Mouse (Mus musculus): ENCODE measurements at regions not wholly inside any gene's neighbourhood (a gene's known extent, or its start where the extent isn't known, plus 50 kb on each side); places are given as distances from the start of the nearest gene placed in this dataset.
"Not testable (repeated sequence)": the region's sequence is repeated elsewhere in the genome, so short reads cannot be mapped to it uniquely, and the experiment has no call there.

DNA sequence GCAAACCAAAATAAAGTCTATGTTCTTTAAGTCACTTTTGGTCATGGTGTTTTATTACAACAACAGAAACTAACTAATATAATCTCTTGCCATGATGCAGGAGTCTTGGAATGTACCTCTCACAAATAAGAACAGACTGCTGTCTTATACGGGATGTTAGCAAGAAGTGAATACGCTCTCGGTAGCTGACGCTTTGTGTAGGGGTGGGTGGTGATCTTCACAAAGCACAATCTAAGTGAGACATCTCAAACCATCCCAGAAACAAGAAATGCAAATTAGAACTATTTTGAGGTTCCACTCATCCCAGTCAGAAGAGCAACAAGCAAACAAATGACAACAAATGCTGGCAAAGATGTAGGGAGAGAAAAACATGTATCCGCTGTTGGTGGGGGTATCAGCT lies 339.7 kb upstream of the Clnk start:
- 90% methylated on average over 5 of the region's 5 CpGs for WGBS
- H3K4me1 ChIP-seq, result no peaks in the 10 kb centered on the region
- H3K9me3 ChIP-seq, result no peaks in the 10 kb centered on the region
- H3K4me3 ChIP-seq (replicated peaks), result no peak overlapping the region
- H3K36me3 ChIP-seq, result no peaks in the 10 kb centered on the region
- H3K27ac ChIP-seq, result no peak overlapping the region
- no peak overlapping the region for H3K9ac ChIP-seq
- no peaks in the 10 kb centered on the region for H3K27me3 ChIP-seq (replicated peaks)
- ATAC-seq (ENCODE audit: insufficient read depth, low FRiP score, low read depth), result no peak
- H3K4me2 ChIP-seq, result no peak overlapping the region

DNA sequence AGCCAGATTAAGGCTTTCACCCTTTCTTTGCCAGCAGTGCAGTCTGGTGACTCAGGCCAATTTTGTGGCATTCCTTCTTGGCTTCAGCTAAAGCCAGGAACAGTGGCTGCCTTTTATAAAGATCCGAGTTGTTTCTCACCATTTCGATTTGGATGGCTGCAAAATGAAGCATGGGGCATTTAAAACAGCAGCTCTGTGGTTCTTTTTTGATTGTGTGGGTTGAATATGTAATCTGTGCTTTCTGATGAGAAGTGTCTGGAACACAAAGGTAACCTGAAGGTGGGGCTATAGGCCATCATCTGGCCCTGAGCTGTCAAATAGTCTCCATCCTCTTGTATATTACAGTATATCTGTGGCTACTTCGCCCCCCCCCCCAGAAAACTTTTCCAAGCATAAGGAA lies 338.4 kb upstream of the Clnk start:
- no peak for ATAC-seq (ENCODE audit: insufficient read depth, low FRiP score, low read depth)
- WGBS, result 71% methylated on average over 3 of the region's 3 CpGs
- no peaks in the 10 kb centered on the region for H3K36me3 ChIP-seq

DNA sequence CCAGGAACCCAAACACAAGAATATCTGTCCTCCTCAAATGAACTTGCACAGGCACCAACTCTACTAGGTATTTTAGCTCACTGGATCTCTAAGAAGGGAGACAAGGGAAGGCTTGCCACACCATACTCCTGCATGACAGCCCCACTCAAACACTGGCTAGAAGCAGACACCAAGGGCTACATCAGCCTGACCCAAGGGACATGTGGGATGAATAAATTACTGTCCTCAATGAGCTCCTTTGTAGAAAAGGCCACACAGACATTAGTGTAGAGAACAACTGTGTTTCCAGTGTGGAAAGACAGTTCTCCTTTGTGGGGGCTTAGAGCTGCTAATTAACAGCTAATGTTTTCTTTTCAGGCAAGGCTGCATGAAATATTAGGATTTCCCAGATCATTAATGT lies 335.9 kb upstream of the Clnk start:
- no peaks in the 10 kb centered on the region for H3K4me1 ChIP-seq
- no peaks in the 10 kb centered on the region for H3K36me3 ChIP-seq
- no peak overlapping the region for H3K4me3 ChIP-seq (replicated peaks)
- H3K27me3 ChIP-seq (replicated peaks), result no peaks in the 10 kb centered on the region
- H3K4me2 ChIP-seq, result no peak overlapping the region
- no peak overlapping the region for H3K9ac ChIP-seq
- H3K27ac ChIP-seq, result no peak overlapping the region
- H3K9me3 ChIP-seq, result no peaks in the 10 kb centered on the region
- ATAC-seq (ENCODE audit: insufficient read depth, low FRiP score, low read depth), result no peak

More for the DNA sequence above, 338.4 kb upstream of the Clnk start:
- no peak overlapping the region for H3K9ac ChIP-seq
- no peak overlapping the region for H3K27ac ChIP-seq
- no peaks in the 10 kb centered on the region for H3K9me3 ChIP-seq
- H3K4me3 ChIP-seq (replicated peaks), result no peak overlapping the region
- H3K4me2 ChIP-seq, result no peak overlapping the region
- no peaks in the 10 kb centered on the region for H3K4me1 ChIP-seq
- no peaks in the 10 kb centered on the region for H3K27me3 ChIP-seq (replicated peaks)

DNA sequence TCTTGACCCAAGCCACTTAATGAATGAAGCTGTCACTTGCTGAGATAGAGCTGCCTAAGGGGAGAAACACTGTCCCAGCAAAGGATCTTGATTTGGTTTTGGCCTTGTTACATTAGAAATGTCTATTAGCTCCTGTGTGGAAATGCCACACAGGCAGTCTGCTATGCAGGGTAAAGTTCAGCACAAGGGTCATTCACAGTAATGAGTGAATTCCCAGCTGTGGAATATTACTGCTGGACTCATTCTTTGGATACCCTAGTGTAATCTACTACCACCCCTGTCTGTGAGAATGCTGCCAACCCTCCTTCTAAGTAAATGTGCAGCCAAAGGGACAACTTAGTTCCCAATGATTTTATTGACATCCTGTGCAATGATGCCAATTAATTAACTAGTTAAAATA lies 322.2 kb upstream of the Clnk start:
- no peak for ATAC-seq (ENCODE audit: insufficient read depth, low FRiP score, low read depth)
- H3K36me3 ChIP-seq, result no peaks in the 10 kb centered on the region
- H3K9me3 ChIP-seq, result no peaks in the 10 kb centered on the region
- H3K27ac ChIP-seq, result no peak overlapping the region
- no peaks in the 10 kb centered on the region for H3K27me3 ChIP-seq (replicated peaks)
- no peak overlapping the region for H3K4me2 ChIP-seq
- no peak overlapping the region for H3K9ac ChIP-seq
- no peaks in the 10 kb centered on the region for H3K4me1 ChIP-seq
- H3K4me3 ChIP-seq (replicated peaks), result no peak overlapping the region

DNA sequence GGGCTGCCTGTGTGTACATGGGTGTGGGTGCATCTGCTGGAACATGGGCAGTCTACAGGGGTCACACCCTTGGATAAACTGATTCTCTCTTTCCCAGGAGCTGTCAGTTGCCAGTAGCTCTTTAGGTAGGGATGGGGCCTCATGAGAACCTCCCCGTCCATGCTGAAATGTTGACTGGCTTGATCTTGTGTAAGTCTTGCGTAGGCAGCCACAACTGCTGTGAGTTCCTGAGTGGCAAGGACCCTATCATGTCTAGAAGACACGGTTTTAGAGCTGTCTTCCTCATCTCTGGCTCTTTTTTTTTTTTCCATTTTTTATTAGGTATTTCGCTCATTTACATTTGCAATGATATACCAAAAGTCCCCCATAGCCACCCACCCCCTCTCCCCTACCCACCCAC lies 314.5 kb upstream of the Clnk start:
- H3K4me1 ChIP-seq; H3K9me3 ChIP-seq; ATAC-seq (ENCODE audit: insufficient read depth, low FRiP score, low read depth); H3K9ac ChIP-seq; H3K36me3 ChIP-seq; H3K27ac ChIP-seq; H3K4me2 ChIP-seq; H3K4me3 ChIP-seq (replicated peaks); H3K27me3 ChIP-seq (replicated peaks): not testable (repeated sequence)
- 95% methylated on average over 2 of the region's 4 CpGs for WGBS

DNA sequence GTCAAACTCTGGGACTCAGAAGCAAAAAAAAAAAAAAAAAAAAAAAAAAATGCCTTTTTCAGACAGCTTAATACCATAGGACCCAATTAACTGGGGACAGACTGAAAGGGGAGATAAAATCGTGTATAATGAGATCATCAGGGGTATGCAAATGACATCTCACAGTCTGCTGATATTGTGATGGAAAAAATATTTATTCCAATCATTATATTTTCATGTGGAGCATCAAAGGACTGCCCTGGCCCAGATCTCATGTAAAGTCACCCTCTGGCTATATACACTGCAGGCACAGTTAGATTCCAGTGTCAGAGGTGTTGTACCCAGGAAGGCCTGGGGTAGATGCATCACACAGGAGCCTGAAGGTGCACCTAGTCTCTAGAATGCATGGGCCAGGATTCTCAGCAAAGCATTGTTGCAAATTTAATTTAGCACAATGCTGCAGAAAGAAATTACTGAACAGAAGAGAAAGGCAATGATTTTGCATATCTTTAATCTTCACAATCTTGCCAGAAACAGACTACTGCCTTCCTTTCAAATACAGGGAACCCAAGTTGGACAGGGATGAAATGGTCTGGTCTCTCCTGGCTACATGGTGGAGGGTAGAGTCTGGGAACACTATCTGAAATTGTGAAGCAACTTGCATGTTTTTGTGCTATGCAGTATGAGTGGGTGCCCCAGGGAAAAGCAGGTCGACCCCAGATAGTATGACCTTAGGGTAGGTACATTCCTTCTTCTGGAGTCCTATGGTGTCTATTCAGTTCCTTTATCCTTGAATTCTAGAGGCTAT lies 305.2 kb upstream of the Clnk start:
- Histone ChIP-seq H3K27me3 (replicated peaks) (no peaks in the 10 kb centered on the region), H3K4me2 (no peak overlapping the region), H3K9ac (no peak overlapping the region), H3K9me3 (no peaks in the 10 kb centered on the region), H3K27ac (no peak overlapping the region), H3K4me3 (replicated peaks) (no peak overlapping the region), H3K36me3 (no peaks in the 10 kb centered on the region), H3K4me1 (no peaks in the 10 kb centered on the region)
- 70% methylated on average over 2 of the region's 2 CpGs for WGBS
- no peak for ATAC-seq (ENCODE audit: insufficient read depth, low FRiP score, low read depth)

DNA sequence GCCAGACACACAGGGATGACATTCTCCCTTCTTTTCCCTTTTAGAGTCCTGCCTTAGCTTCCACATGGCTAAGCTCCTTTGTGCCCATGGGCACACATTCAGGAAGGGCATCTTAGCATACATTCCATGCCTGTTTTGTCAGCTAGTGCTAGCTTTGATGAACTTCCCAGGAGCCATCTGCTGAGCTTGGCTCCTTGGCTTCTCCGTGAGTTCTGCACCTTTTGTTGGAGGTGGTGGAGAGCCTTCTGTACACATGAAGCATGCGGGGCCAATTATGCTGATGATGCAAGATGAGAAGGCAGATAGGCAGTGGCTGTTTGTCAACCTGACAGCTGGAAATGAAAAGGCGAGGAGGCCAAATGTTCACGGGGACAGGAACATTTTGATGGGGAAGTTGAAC lies 304.4 kb upstream of the Clnk start:
- Histone ChIP-seq H3K4me1 (no peaks in the 10 kb centered on the region), H3K27me3 (replicated peaks) (no peaks in the 10 kb centered on the region), H3K9ac (no peak overlapping the region), H3K27ac (no peak overlapping the region), H3K4me2 (no peak overlapping the region), H3K9me3 (no peaks in the 10 kb centered on the region), H3K4me3 (replicated peaks) (no peak overlapping the region), H3K36me3 (no peaks in the 10 kb centered on the region)
- no peak for ATAC-seq (ENCODE audit: insufficient read depth, low FRiP score, low read depth)
- 31% methylated on average over 4 of the region's 4 CpGs for WGBS

DNA sequence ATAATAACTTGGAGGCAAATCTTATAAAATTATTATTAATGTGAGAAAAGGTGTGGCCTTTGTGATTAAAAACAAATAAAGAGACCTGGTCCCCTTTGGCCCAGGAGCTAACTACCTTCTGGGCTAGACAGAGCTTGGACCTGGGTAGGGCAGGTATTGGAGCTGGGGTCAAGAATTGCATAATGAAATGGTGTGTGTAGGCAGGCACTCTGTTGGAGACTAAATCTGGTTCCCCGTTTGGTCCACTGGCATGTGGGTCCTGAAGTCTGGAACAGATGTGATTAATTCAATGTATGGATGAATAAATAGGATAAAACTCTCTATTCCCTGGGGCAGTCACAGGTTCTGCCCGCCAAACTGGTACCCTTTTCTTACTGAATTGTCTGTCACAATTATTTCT lies 301.3 kb upstream of the Clnk start:
- Histone ChIP-seq H3K9me3 (no peaks in the 10 kb centered on the region), H3K4me2 (no peak overlapping the region), H3K4me1 (no peaks in the 10 kb centered on the region), H3K36me3 (no peaks in the 10 kb centered on the region), H3K27me3 (replicated peaks) (no peaks in the 10 kb centered on the region), H3K4me3 (replicated peaks) (no peak overlapping the region), H3K27ac (no peak overlapping the region), H3K9ac (no peak overlapping the region)
- ATAC-seq (ENCODE audit: insufficient read depth, low FRiP score, low read depth), result no peak
- 83% methylated on average over 2 of the region's 2 CpGs for WGBS

DNA sequence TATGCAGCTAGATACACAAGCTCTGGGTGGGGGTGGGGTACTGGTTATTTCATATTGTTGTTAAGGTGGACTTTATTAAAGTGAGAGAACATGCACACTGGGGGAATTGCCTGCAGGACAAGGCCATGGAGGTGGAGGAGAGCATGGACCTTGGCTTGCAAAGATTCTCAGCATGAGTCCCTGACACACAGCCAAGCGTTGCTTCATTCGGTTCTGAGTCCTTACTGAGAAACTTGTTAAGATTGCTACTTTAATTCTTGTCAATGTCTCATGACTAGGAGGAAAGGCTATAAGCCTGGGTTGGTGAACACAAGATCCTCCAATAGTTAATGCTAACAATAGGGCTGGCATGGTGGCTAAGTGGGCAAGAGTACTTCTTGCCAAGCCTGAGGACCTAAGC lies 300.3 kb upstream of the Clnk start:
- Histone ChIP-seq H3K9ac (no peak overlapping the region), H3K27ac (no peak overlapping the region), H3K9me3 (no peaks in the 10 kb centered on the region), H3K36me3 (no peaks in the 10 kb centered on the region), H3K4me3 (replicated peaks) (no peak overlapping the region), H3K4me1 (no peaks in the 10 kb centered on the region), H3K27me3 (replicated peaks) (no peaks in the 10 kb centered on the region), H3K4me2 (no peak overlapping the region)
- ATAC-seq (ENCODE audit: insufficient read depth, low FRiP score, low read depth), result no peak
- WGBS, result 96% methylated on average over 2 of the region's 2 CpGs

DNA sequence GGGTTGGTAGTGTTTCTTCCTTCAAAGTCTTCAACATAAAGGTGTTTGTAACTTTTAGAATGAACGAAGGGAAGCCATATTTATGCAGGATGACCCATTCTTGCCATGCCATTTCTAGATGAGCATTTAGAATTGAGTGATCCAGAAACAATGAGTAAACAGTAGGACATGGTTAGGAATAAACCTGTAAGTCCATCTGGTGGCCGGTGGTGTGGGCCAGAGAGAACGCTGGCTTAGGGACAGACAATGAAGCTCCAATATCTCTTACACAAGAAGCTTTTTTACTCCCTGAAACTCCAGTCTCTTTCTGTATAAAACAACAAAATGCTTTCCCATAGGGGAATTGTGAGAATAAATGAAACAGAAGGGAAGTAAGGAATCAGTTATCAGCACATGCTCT lies 296.9 kb upstream of the Clnk start:
- H3K9me3 ChIP-seq, result no peaks in the 10 kb centered on the region
- no peak for ATAC-seq (ENCODE audit: insufficient read depth, low FRiP score, low read depth)
- WGBS, result 89% methylated on average over 3 of the region's 3 CpGs

DNA sequence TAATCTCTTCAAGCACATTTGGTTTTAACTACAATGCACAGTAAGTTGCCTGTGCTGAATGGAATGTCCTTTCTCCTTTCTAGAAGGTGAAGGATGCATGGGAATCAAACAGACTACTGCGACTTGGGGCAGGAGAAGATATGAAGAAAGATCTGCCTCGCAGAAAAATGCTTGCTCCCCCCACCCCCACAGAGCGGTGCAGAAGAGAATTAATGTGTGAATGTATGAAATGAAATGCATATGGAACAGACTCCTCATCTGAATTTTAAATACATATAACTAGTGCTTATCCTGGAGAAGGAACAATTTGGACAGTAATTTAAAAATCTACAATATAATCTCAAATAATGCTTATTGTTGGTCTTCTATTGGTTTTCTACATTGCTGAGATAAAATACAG lies 283.0 kb upstream of the Clnk start:
- Histone ChIP-seq H3K9me3 (no peaks in the 10 kb centered on the region), H3K9ac (no peak overlapping the region), H3K27me3 (replicated peaks) (no peaks in the 10 kb centered on the region), H3K4me1 (no peaks in the 10 kb centered on the region), H3K4me3 (replicated peaks) (no peak overlapping the region), H3K36me3 (no peaks in the 10 kb centered on the region), H3K4me2 (no peak overlapping the region), H3K27ac (no peak overlapping the region)
- no peak for ATAC-seq (ENCODE audit: insufficient read depth, low FRiP score, low read depth)
- WGBS, result 86% methylated on average over 3 of the region's 3 CpGs

More for the DNA sequence above, 296.9 kb upstream of the Clnk start:
- Histone ChIP-seq H3K4me2 (no peak overlapping the region), H3K9ac (no peak overlapping the region), H3K4me1 (no peaks in the 10 kb centered on the region), H3K4me3 (replicated peaks) (no peak overlapping the region), H3K36me3 (no peaks in the 10 kb centered on the region), H3K27me3 (replicated peaks) (no peaks in the 10 kb centered on the region), H3K27ac (no peak overlapping the region)

DNA sequence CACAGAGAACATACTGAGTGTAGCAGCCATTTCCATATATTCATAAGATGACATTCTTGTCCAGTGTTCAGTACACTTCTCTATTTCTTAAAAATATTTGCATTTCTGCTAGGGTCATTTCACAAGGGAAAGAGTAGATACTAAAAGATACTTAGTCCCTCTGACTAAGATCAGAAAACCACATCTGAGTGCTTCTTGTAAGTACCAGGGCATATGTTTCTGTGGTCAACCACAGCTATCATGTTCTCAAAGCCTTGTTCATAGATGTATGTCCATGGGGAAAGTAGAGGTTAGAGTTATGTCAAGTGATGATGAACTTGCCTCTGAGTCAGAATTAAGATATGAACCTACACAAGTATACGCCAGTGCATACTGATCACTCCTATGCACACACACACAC lies 279.2 kb upstream of the Clnk start:
- ATAC-seq (ENCODE audit: insufficient read depth, low FRiP score, low read depth), result no peak
- H3K36me3 ChIP-seq, result no peaks in the 10 kb centered on the region
- H3K4me1 ChIP-seq, result no peaks in the 10 kb centered on the region
- WGBS, result 90% methylated on average over 1 of the region's 1 CpGs
- no peak overlapping the region for H3K4me3 ChIP-seq (replicated peaks)
- no peak overlapping the region for H3K4me2 ChIP-seq
- H3K27ac ChIP-seq, result no peak overlapping the region
- no peaks in the 10 kb centered on the region for H3K9me3 ChIP-seq
- H3K9ac ChIP-seq, result no peak overlapping the region
- no peaks in the 10 kb centered on the region for H3K27me3 ChIP-seq (replicated peaks)

DNA sequence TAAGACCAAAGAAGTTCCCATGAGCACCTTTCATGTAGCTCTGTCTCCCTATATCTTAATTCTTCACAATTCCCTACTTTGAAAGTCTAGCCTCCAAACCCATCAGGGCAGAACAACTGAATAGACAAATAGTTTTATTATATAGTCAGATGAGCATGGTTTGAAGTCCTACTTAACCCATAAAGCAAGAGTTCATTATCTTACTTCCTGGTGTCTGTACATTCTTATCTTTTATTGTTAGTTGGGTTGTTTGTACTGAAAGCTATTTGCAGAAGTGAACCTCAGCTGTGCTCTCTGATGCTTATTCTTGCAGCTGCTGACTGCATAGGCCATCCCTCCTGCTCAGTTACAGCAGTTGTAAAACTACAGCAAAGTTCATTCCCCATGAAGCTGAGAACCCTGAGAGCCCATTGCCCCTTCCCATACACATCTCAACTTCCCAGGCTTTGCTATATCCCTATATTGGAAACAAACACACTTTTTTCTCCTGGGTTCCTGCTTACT lies 276.7 kb upstream of the Clnk start:
- no peaks in the 10 kb centered on the region for H3K4me1 ChIP-seq
- no peak overlapping the region for H3K4me3 ChIP-seq (replicated peaks)
- no peaks in the 10 kb centered on the region for H3K27me3 ChIP-seq (replicated peaks)
- H3K9me3 ChIP-seq, result no peaks in the 10 kb centered on the region
- no peak for ATAC-seq (ENCODE audit: insufficient read depth, low FRiP score, low read depth)
- no peak overlapping the region for H3K4me2 ChIP-seq
- no peaks in the 10 kb centered on the region for H3K36me3 ChIP-seq
- no peak overlapping the region for H3K27ac ChIP-seq
- no peak overlapping the region for H3K9ac ChIP-seq
